Mouse (Mus musculus) bone marrow, adult 2 months (tissue): Measurements from ENCODE around the gene Tex10. TPM values are rescaled to one million over a fixed set of nuclear protein-coding genes. Genes with fewer than 3 reads are reported as not detected.

ENCODE experiments used
- H3K27ac ChIP-seq: fragments of 200-500 bp; 2 replicates; pipeline ENCODE4 v1.5.1; 2012; ENCODE audit warnings: low read depth, mild to moderate bottlenecking, control low read depth, inconsistent platforms, low read length; ENCODE audit not compliant: control insufficient read depth, poor library complexity, insufficient read depth
- H3K4me1 ChIP-seq: fragments of 200-500 bp; 2 replicates; pipeline ENCODE4 v1.6.1; 2011; ENCODE audit warnings: low read length; ENCODE audit not compliant: control insufficient read depth, insufficient read depth
- H3K4me3 ChIP-seq: fragments of 200-500 bp; replicated peaks from 2 replicates; pipeline ENCODE3; 2011; ENCODE audit warnings: mild to moderate bottlenecking, low read depth, low read length, control low read depth; ENCODE audit not compliant: control insufficient read depth
- CTCF ChIP-seq: fragments of 200-500 bp; IDR thresholded peaks from 2 replicates; pipeline ENCODE4 v1.5.1; 2011; ENCODE audit warnings: low read length, control low read depth; ENCODE audit not compliant: control insufficient read depth, insufficient read depth
- POLR2A ChIP-seq: fragments of 200-500 bp; IDR thresholded peaks from 2 replicates; pipeline ENCODE4 v1.6.1; 2011; ENCODE audit warnings: low read depth, mild to moderate bottlenecking, control low read depth, low read length, borderline replicate concordance; ENCODE audit not compliant: control insufficient read depth
- WGBS: fragments of 180-500 bp; shearing (Covaris S2); methylation state at CpG from one replicate; pipeline ENCODE4 v1.1.7; 2018; 5-methylcytosine and 5-hydroxymethylcytosine counted together
- polyA plus RNA-seq: library from polyadenylated mRNA; stranded (reverse); fragments of >200 nt; gene quantifications from 2 replicates; pipeline ENCODE4 v1.2.4, GENCODE M21; 2011; ENCODE audit warnings: low replicate concordance; ENCODE audit not compliant: missing spikeins, insufficient read depth, insufficient read length

The Tex10 gene
- 6.9 and 17.4 TPM in 2 replicates for polyA plus RNA-seq

- Histone ChIP-seq H3K4me3 (peak within 1 kb of the TSS; percentile 86), H3K4me1 (no peaks in the 10 kb centered on the region; the same call in 1 of the 2 replicates), H3K27ac (peak within 1 kb of the TSS; percentile 71)
- under 1% methylated on average over 89 of the region's 89 CpGs for WGBS
- TF ChIP-seq POLR2A (peak; percentile 79; the same call in 1 of the 2 replicates), CTCF (no peak)
Observed at GRCm38 (mm10) chr4:48472792-48473650, at the start of gene Tex10. TSS of gene Tex10 (minus strand) at chr4:48473459.

- Histone ChIP-seq H3K4me1 (no peaks in the 10 kb centered on the region), H3K4me3 (no peak overlapping the region), H3K27ac (no peak overlapping the region)
- TF ChIP-seq CTCF (no peak), POLR2A (no peak)
- 44% methylated on average over 2 of the region's 2 CpGs for WGBS
Observed at GRCm38 (mm10) chr4:48510861-48511260, 37.6 kb upstream of the Tex10 start.

- Histone ChIP-seq H3K4me1 (no peaks in the 10 kb centered on the region), H3K27ac (no peak overlapping the region), H3K4me3 (no peak overlapping the region)
- TF ChIP-seq POLR2A (no peak), CTCF (no peak)
- WGBS, result 41% methylated on average over 2 of the region's 2 CpGs
Observed at GRCm38 (mm10) chr4:48492510-48492909, 19.3 kb upstream of the Tex10 start.

- Histone ChIP-seq H3K27ac (no peak overlapping the region), H3K4me1 (no peaks in the 10 kb centered on the region), H3K4me3 (no peak overlapping the region)
- WGBS, result 37% methylated on average over 14 of the region's 14 CpGs
- no peak for TF ChIP-seq POLR2A
- TF ChIP-seq CTCF, result no peak
Observed at GRCm38 (mm10) chr4:48491290-48491743, 18.1 kb upstream of the Tex10 start.

- 78% methylated on average over 2 of the region's 2 CpGs for WGBS
- H3K4me3 ChIP-seq, result no peak overlapping the region
Observed at GRCm38 (mm10) chr4:48488916-48489315, 15.7 kb upstream of the Tex10 start.

GRCm38 (mm10) chr4:48481287-48481686 is 8.0 kb upstream of the Tex10 start:
- H3K4me3 ChIP-seq, result no peak overlapping the region
- 2% methylated on average over 2 of the region's 2 CpGs for WGBS
- H3K4me1 ChIP-seq, result peaks cover 2% of the 10 kb centered on the region; the same call in 1 of the 2 replicates
- TF ChIP-seq CTCF (0 out of 2 replicates have a peak, but pooled peaks have one; percentile 21), POLR2A (no peak)
- no peak overlapping the region for H3K27ac ChIP-seq

More at GRCm38 (mm10) chr4:48488916-48489315, 15.7 kb upstream of the Tex10 start:
- TF ChIP-seq POLR2A, result no peak
- no peak for TF ChIP-seq CTCF
- Histone ChIP-seq H3K27ac (no peak overlapping the region), H3K4me1 (no peaks in the 10 kb centered on the region)

- no peak for TF ChIP-seq POLR2A
- no peak for TF ChIP-seq CTCF
- Histone ChIP-seq H3K27ac (peak overlapping the region; percentile 71; the same call in 1 of the 2 replicates), H3K4me1 (no peaks in the 10 kb centered on the region; the same call in 1 of the 2 replicates), H3K4me3 (peak overlapping the region; percentile 68)
- 35% methylated on average over 2 of the region's 2 CpGs for WGBS
Observed at GRCm38 (mm10) chr4:48473651-48474011, 372 bp upstream of the Tex10 start.

GRCm38 (mm10) chr4:48472052-48472791 is 1.0 kb downstream of the Tex10 start:
- Histone ChIP-seq H3K4me3 (peak overlapping the region; percentile 86), H3K4me1 (no peaks in the 10 kb centered on the region; the same call in 1 of the 2 replicates), H3K27ac (no peak overlapping the region)
- 6% methylated on average over 12 of the region's 12 CpGs for WGBS
- TF ChIP-seq CTCF (no peak), POLR2A (no peak)

GRCm38 (mm10) chr4:48470977-48471376 is 2.3 kb downstream of the Tex10 start:
- no peak overlapping the region for H3K4me3 ChIP-seq
- 58% methylated on average over 1 of the region's 1 CpGs for WGBS
- TF ChIP-seq CTCF (no peak), POLR2A (no peak)
- no peaks in the 10 kb centered on the region; the same call in 1 of the 2 replicates for H3K4me1 ChIP-seq
- H3K27ac ChIP-seq, result no peak overlapping the region
